Mouse (Mus musculus) retina, postnatal 7 days (tissue): Measurements from ENCODE around the gene Tbx6.
A peak's percentile ranks its signal among the peaks of the same experiment; 100 is the strongest.

Source experiments
- DNase-seq: peaks from one replicate; pipeline ENCODE4 v3.0.0-alpha.2; 2012; ENCODE audit warnings: low read depth, low spot score

Tbx6 gene

GRCm38 (mm10) chr7:126815726-126816222 is 34.5 kb downstream of the Tbx6 start:
- DNase-seq, result no peak

GRCm38 (mm10) chr7:126816494-126816893 is 35.2 kb downstream of the Tbx6 start:
- no peak for DNase-seq

- DNase-seq, result no peak
Observed at GRCm38 (mm10) chr7:126817595-126817994, 36.3 kb downstream of the Tbx6 start.

GRCm38 (mm10) chr7:126818818-126819217 is 37.5 kb downstream of the Tbx6 start:
- DNase-seq, result no peak

- peak; percentile 90 for DNase-seq
Observed at GRCm38 (mm10) chr7:126821835-126822511, 40.7 kb downstream of the Tbx6 start.

GRCm38 (mm10) chr7:126822741-126823140 is 41.5 kb downstream of the Tbx6 start:
- DNase-seq, result no peak

- peak; percentile 49 for DNase-seq
Observed at GRCm38 (mm10) chr7:126823202-126823711, 42.0 kb downstream of the Tbx6 start.

GRCm38 (mm10) chr7:126823940-126824339 is 42.7 kb downstream of the Tbx6 start:
- no peak for DNase-seq

GRCm38 (mm10) chr7:126825403-126825802 is 44.1 kb downstream of the Tbx6 start:
- no peak for DNase-seq

- peak; percentile 53 for DNase-seq
Observed at GRCm38 (mm10) chr7:126825952-126826351, 44.7 kb downstream of the Tbx6 start.

GRCm38 (mm10) chr7:126831539-126831938 is 50.3 kb downstream of the Tbx6 start, which contains the start of gene 4930451I11Rik:
TSS of gene 4930451I11Rik (minus strand) at chr7:126831639.
- DNase-seq, result no peak

GRCm38 (mm10) chr7:126832036-126832598 is 50.8 kb downstream of the Tbx6 start:
- DNase-seq, result peak; percentile 71

- no peak for DNase-seq
Observed at GRCm38 (mm10) chr7:126833294-126833693, 52.0 kb downstream of the Tbx6 start.
